Mouse (Mus musculus): ENCODE data around the gene Mrpl44.

DNA sequence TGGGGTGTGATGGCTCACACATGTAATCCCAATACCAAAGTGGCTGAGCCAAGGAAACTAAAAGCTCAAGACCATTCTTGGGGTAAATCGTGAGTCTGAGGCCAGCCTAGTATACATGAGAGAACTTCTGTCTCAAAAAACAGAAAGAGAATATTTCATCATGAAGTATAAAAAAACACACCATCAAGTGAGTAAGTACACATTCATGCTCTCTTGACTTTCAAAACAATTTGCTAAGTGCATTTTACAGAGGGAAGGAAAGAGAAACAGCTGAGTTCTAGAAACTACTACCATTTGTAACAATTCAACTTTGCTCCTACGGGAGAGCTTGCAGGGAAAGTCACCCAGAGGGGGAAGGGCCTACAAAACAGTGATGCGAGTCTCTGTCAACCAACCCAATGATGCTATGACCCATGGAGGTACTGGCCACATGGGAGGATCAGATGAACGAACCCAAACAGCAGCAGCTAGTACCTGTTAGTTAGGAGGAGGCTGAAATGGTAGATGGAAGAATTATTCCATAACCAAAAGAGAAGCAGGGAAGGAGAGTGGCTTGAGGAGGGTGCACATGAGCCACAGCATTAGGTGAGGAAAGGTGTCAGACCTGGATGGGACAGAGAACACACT is 23.0 kb upstream of the Mrpl44 start:
- no peak for TF ChIP-seq CTCF (IDR thresholded peaks at IDR 0.05; ENCODE audit: low read depth, low read length)
- TF ChIP-seq POLR2A (IDR thresholded peaks at IDR 0.05; ENCODE audit: extremely low read depth, insufficient read depth, low read length): no peak

Measured in liver, adult 2 months (tissue).